Mouse (Mus musculus) spleen, postnatal 10 days (tissue): Measurements from ENCODE around the gene Egfr.

Source experiments
- DNase-seq, 2 experiments: peaks; one replicate each; pipeline ENCODE4 v3.0.0; 2021 to 2022; ENCODE audit warnings: low spot score in 2 of 2

Egfr gene

DNA sequence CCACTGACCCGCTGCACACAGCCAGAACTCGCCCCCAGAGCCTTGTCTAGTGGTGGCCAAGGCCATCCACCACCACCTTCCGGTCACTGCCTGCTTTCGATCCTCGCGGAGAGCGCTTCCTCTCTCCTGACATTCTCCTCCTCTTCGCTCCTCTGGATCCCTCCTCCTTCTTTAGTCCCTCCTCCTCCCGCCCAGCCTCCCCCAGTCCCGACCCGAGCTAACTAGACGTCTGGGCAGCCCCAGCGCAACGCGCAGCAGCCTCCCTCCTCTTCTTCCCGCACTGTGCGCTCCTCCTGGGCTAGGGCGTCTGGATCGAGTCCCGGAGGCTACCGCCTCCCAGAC, at the start of gene Egfr:
Egfr (plus strand) TSS at position 197 of the 342 bp plus-strand sequence.
- no peak for DNase-seq

DNA sequence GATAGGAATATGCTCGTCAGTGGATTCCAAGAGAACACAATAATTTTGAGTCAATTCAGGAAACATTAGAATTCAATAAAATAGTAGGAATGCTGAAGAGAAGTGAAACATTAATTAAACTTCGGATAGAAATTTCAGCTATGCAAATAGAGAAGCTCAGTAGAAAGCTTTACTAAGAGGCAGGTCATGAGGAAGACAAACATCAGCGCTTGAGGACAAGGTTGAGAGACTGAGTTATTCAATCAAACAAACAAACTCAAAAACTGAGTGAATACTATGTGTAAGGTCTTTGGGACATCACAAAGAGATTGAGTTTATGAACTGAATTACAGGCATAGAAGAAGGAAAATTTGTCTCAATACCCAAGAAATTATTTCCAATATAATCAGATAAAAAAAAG, 48.8 kb upstream of the Egfr start:
- no peak for DNase-seq

DNA sequence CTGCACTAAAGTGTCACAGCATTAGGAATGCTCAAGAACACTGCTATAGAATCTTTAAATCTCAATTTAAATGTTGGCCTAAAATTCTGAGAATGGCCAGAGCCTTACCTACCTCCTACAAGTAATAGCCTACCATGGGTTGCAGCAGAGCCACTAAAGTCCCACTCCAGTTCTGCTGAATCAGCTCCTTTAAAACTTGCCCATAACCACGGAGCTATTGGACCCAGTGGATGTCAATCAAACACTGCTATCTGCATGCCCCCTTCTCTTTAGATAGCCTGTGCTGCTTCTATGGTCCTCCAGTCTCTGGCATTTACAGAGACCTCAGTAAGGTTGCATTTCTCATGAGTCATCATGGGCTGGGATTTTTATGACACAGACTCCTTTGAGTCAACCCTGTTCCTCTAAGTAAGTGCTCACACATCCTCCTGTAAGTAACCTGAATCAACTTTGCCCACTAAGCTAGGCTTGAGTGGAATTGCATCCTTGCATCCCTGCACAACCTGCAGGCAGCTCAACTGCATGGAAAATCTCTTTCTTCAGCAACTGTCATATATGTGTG, 16.8 kb upstream of the Egfr start:
- no peak for DNase-seq

DNA sequence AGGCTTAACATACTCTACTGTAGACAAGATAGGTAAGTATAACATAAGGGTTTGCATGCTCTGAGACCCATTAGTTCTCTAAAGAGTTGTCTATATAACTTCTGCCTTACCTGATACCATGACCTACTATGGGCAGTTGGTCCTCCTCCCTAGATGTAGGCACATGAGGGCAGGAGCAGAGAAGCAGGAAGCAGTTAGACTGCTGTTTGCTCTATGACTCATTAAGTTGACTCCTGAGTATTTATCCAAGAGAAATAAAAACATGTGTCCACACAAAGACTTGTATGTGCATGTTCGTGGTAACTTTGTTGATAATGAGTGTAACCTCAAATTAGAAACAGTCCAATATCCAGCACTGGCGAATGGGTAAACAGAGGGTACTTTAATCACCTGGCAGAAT, 14.7 kb upstream of the Egfr start:
- DNase-seq: no peak

DNA sequence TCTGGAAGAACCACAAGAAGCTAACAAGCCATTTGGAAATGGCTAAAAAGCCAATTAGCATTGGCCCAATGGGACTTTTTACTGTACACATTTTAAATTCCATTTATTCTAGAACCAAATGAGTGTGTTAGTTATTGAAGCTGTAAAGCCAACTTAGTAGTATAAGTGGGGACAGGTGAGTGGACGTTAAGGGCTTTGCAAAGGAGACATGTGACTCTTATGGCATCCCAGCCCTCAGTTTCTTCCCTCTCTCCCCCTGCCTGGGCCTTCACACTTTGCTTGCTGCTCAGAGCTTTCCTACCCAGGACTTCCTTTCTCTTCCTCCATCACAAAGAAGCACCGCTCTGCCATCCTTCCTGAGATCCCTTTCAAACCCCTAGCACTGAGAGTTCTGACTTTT, 13.3 kb upstream of the Egfr start:
- DNase-seq: no peak

DNA sequence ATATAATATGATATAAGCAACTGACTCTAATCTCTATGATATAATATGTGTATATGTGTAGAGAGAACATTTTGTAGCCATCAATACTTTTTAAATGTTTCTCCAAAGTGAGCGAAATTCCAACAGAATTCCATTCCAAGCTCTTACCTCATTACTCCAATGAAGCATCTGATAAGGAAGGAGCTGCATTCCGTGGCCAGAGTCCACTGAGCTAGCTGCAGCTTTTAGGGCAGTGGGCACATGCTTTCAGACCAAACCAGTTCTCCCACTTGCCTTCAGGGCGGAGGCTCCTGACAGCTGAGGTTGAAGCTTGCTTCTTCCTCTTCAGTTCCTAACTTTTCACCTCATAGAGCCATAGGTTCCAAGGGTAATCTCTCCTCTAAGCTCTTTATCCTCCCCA, 12.8 kb upstream of the Egfr start:
- DNase-seq: no peak

DNA sequence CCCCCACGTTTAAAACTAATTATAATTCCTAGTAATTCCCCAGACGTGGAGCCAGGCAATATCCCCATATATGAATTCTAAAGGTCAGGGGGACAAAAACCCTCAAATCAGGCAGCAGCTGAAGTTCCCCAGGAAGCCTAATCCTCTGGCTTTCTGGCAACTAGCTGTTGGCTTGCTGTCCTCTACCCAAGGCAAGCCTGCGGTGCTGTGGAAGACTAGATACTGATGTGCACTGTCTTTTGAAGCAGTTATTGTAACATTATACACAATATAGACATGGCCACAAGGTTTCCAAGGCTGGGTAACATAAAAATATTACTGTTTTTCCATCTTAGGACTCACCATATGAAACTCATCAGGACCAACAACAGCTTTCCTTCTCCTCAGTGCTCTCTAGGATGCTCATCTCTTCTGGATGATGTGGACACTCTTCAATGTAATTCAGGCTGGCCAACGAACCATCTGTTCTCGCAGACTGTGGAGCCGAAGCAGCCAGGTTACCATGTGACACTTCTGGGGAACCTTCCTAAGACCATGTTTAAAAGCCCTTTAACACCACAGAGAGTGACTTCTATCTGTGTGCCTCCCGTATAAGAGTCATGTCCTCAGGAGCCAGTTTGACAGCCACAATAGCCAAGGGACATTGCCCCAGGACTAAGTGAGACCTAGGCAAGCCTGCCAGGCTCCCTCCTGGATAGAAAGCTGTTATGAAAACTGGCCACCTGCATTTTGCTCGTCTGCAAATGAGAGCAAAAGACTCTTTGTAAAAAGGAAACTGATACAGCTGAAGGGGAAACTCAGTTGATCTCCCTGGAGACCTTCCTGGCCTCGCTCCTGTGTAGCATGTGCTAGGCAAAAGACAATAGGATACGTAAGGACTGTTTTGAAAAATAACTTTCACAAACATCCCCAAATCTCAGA, 11.1 kb upstream of the Egfr start:
- no peak for DNase-seq

DNA sequence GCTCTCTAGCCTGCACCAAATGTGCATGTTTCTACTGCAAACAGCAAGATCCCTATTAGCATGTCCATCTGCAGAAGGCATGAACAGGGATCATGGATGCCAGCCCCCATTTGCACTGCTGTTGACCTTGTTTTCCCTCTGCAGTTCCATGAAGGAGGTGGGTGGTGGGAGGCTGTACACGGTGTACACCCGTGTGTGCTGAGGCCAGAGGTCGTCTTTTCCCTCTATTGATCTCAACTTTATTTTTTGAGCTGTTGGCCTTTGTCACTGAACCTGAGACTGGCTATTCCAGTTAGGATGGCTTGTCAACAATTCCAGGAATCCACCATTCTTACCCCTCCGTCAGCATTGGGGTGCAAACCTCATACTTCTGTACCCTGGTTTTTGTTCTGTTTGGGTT, 9.8 kb upstream of the Egfr start:
- no peak for DNase-seq

DNA sequence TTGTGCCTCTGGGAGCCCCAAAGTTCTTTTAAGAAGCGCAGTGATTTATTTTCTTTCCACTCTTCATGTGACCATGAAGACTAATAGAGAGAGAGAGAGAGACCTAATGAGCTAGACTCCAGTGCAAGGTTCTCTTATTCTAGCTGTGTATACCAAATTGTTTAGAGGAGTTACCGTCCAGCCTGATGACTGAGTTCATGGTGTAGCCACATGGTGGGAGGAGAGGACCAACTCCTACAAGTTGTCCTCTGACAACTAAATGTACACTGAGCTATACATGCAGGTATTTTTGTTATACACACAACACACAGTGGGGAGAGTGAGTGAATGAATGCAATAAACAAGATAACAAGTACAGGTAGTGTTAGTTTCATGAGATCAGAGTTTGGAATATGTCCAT, 9.2 kb upstream of the Egfr start:
- DNase-seq: no peak

DNA sequence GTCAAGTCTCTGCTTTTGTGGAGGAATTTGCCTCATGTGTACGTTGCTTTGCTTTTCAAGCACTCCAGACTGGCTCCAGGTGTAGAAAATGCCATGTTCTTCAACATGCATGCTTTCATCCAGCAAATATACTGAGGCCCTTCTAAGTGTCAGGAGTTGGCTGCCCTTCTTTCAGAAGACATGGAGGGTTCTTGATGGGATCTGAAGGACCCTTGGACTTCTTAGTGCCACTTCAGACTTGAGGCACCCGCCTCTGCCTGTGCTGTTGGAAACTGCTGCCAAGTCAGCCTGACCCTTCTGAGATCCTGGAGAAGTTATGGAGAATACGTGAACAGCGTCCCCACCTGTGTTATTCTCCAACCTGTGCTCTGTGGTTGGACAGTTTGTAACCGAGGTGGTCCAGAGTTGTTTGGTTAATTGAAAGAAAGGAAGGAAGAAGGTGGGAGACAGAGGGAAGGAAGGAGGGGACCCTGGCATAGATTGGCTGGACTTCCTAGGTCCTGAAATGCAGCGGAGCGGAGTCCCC, 483 bp upstream of the Egfr start:
- no peak for DNase-seq

DNA sequence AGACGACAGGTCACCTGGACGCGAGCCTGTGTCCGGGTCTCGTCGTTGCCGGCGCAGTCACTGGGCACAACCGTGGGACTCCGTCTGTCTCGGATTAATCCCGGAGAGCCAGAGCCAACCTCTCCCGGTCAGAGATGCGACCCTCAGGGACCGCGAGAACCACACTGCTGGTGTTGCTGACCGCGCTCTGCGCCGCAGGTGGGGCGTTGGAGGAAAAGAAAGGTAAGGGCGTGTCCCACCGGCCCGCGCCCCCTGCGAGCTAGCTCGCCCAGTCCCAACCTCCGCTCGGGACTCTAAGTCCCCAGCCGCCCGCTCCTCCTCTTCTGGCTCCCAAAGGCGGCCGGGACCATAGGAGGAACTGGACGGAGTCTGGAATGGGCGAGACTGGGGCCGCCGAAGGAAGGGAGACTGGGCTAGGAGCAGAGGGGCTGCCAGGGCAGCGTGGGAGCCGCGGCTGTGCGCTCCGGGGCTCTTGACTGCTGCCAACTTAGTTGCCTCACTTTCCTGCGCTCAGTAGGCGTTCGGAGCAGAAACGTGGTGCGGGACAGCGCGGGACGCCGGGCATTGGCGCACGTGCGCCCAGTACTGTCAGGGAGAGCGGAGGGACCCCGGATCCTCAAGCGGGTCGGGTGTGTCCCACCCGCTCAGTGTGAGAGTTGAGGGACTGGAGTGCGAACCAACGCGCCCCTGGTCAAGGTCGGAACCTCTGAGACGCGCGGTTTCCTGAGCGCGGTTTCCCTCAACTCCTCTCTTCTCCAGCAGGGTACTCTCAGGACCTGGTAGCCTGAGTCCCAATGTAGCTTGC, 548 bp downstream of the Egfr start:
- no peak for DNase-seq

DNA sequence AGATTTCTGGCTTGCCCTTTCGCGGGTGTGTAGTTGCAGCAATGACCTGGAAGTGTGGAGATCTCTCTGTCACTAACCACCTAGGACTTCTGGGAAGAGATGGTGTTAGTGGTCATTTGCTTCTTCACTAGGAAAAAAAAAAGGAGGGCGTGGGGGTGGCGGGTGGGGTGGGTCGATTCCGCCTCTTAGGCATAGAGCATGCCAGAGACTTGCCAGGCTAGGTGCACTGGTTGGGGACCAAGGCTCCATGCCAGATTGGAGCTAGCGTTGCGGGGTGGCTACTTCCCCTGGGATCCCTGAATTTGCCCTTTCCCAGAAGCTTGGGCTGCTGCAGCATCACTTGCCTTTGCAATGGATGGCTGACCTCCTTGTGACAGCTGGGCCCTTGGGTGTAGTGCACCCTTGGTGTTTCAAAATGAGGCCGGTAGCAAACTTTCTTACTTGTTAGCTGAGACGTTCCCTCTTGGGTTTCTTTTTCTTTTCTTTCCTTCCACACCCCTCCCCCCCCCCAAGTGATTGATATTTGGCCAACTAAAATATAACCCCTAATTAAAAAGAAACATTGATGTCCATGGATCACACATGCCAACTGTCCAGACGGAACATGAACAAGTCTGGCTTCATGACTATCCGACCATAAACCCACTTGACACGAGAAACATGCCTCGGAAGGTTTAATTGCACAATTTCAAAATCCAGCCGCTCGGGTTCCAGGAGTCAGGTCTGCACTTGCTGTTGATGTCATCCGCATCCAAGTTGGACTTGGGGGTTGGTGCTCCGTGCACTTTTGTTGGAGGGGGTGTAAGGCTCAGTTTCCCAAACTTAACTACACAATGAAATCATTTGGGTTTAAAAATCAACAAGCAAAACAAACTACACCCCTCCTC, 1.4 kb downstream of the Egfr start:
- DNase-seq: no peak

DNA sequence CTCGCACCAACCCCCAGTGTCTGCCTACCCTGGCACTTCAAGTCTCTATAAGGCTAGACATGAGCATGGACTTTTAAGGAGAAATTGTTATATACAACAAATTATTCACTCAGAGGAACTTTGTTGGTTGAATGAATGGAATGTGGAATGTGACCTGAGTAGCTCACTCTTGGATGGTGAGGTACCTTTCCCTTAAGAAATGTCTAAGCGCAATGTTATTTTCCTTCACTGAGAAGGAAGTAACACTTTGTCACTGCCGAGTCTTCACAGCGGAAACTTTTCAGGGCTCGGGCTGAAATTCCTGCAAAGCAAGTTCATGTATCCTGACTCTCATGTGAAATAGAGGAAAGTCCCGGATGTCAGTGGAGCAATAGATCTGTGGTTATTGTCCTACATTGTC, 7.9 kb downstream of the Egfr start:
- DNase-seq: no peak

DNA sequence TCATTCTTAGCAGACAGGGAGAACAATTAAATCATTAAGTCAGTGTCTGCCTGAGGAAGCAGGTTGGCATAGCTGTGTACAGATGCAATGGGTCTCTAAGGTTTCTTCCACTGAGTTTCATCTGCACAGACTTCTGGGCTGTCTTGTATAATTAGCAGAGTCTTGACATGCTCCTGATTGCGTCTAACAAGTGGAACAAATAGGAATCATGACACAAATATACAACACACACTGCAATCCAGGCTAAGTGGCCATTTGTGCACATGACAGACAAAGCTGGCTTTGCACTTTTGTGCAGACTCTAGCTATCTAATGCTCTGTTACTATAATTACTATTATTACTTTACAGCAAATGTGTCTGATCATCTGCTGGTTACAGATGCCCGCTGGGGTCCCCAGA, 9.2 kb downstream of the Egfr start:
- no peak for DNase-seq

DNA sequence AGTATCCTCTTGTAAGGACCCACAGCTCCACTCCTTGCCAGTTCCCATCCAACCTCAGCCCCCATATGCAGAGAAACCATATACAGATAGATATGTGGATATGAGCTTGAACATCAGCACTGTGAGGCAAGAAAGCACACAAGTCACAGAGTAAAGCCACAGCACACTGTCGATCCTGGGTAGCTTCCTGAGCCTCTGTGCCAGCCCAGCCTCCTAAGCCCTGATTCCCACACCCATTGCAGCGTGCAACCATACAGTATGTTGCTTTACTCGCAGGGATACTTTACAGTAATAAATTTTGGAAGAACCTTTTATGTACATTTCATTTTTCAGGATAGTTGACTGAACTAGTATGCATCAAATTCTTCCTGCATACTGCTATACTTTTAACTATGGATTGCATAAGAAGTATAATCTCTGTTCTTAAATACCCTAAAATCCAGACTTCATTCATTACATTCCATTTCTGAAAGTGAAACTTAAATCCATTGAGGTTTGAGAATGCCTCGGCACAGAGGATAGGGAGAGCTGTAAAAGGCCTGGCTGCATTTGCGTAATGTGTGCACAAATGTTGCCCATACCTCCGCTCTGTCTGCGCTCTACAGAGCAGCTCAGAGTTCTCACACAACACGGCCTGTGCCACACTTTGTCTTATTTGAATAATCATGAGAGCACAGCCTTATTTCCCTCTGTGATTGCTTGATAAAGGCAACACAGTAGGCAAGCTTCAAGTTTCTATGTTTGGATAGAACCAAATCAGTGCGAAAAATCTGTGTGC, 14.2 kb downstream of the Egfr start:
- no peak for DNase-seq

DNA sequence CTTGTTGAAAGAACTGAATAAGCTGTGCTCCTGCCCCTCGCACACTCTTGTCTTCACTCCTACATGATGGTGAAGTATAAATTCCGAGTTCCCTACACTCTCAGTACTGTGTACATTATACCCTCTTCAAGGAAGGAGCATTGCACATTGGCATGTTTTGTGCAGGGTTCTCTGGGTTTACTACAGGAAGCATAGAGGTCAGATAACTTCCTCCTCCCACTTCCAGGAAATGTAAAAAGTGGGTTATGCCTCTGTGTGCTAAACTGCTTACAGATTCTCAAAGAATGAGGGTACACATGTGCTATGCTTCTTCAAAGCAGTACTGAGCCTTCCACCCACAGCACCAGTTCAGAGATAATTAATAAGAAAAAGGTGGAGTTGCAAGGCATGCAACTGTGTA, 16.0 kb downstream of the Egfr start:
- DNase-seq: no peak

DNA sequence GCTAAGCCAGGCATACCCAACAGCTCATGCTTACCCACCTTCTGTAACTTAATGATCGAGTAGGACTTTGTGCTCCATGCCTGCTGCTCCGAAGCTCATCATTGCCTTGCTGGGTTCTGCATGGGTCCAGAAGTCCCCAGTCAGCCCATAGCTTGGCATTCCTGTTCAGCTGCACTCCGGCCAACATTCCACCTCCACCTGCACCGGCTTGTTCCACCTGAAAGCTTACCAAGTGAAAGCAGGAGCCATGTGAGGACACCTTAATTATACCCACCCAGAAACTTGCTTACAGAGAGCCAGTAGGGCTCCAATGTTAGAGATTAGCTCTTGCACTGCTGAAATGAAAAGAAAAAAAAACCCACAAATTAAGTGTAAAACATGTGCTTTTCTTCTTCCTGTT, 17.3 kb downstream of the Egfr start:
- no peak for DNase-seq

DNA sequence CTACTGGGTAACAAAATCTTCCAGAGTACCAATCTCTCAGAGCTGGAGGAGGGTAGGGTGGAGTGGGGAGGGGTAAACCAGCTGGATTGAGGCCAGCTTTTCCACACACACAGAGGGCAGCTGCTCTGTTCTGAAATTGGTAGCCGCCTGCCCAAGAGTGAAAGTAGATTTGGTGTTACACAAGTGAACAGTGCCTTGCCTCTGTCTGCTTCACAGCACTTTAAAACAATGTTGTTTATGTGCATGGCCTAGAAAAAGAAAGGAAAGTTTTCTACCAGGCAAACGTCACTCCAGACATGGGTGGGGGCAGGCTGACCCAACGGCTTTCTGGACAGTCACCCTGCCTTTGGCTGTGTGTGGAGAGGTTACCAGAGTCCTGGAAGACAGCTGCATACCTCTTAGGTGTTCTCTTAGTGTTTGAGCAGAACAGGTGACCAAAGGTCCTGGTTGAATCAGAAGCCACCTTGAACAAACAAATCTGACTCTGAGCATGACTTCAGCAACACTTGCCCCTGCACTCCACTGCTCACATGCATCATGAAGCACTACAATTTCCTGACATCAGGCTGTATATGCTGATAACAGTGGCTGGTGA, 17.8 kb downstream of the Egfr start:
- no peak for DNase-seq

DNA sequence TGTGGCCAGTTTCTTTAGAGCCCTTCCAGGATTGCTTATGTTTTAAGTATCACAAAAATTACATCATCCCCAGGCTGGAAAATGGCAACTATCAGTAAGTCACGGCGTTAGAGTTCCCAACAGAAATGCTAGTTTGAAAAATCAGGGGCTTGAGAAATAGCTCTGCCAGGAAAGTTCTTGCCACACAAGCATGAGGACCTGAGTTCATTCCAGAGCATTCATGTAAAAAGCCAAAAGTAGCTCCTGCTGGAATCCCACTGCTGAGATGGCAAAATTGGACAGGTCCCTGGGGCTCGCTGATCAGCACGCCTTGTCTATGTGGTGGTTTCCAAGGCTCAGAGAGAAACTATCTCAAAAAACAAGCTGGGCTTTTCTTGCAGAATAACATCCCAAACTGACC, 19.0 kb downstream of the Egfr start:
- DNase-seq: no peak

DNA sequence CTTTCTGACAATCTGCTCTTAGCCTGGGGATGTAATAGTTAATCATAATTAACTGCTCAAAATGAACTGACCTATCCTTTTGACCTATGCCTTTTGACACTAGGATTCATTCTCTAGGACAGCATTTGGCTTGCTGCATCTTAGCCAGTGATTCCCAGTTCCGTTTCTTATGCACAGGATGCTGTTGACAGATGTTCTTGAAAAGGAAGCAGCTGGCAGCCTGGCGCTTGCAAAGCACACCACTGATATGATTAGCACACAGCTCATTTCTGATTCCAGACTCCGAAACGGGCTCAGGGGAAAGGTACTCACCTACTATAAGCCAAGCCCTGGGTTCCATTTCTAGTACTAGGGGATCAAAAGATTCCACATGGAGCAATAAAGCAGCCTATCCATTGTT, 20.7 kb downstream of the Egfr start:
- DNase-seq: no peak
